8 mouse cellular contexts compared by ENCODE assay signal in genomic region chr2:30784078-30784994, GRCm38 (mm10). TPM values are rescaled to one million over a fixed set of nuclear protein-coding genes. Genes with fewer than 3 reads are reported as not detected.
A peak's percentile ranks its signal among the peaks of the same experiment; 100 is the strongest.
DNase-seq lines count a peak whose midpoint lies in the region; ATAC-seq and TF ChIP-seq lines count a peak whose summit lies in the region.

No protein-coding gene starts in this region.

- peak overlapping the region; percentile 82 for H3K9ac ChIP-seq in heart, embryonic 13.5 days

- ATAC-seq in heart, embryonic 13.5 days (ENCODE audit: extremely low read depth, insufficient number of reproducible peaks, low FRiP score, low TSS enrichment), result peak; percentile 73
- 0 out of 2 replicates have a peak, but pooled peaks have one; percentile 41 for ATAC-seq in megakaryocyte progenitor cell, adult 5-6 weeks (replicated peaks; ENCODE audit: poor library complexity)
- no peak for ATAC-seq in frontal cortex, adult (ENCODE audit: low TSS enrichment)

- H3K9me3 ChIP-seq in heart, embryonic 13.5 days, result no peaks in the 10 kb centered on the region

- no peak for DNase-seq in cerebellum, adult 2 months
- no peak for DNase-seq in cerebellum, adult 9-11 months
- DNase-seq in kidney, postnatal 14 days, result peak; percentile 84
- DNase-seq in thymus, adult 2 months, result peak; percentile 62

- no peak for TF ChIP-seq CTCF in cerebellum, adult 2 months (IDR thresholded peaks at IDR 0.05; ENCODE audit: borderline replicate concordance, insufficient read depth, low read depth, low read length)
- no peak for TF ChIP-seq CTCF in cortical plate, adult 2 months (IDR thresholded peaks at IDR 0.05; ENCODE audit: extremely low read depth, insufficient read depth, low read length)
- TF ChIP-seq CTCF in thymus, adult 2 months (IDR thresholded peaks at IDR 0.05; ENCODE audit: borderline replicate concordance, control insufficient read depth, extremely low read depth, insufficient read depth, low read length, poor library complexity), result no peak

- 0 out of 2 replicates have a peak overlapping the region, but pooled peaks have one; percentile 26 for H3K27ac ChIP-seq in cerebellum, adult 2 months (ENCODE audit: insufficient read depth, low read length)
- 0 out of 2 replicates have a peak overlapping the region, but pooled peaks have one; percentile 51 for H3K27ac ChIP-seq in cortical plate, adult 2 months (ENCODE audit: insufficient read depth, low read length)
- peak overlapping the region; percentile 89 for H3K27ac ChIP-seq in heart, embryonic 13.5 days (replicated peaks)
- H3K27ac ChIP-seq in thymus, adult 2 months (ENCODE audit: control insufficient read depth, insufficient read depth, low read length), result no peak overlapping the region

- H3K27me3 ChIP-seq in cerebellum, adult 2 months (ENCODE audit: control insufficient read depth, insufficient read depth, low read length), result no peaks in the 10 kb centered on the region
- H3K27me3 ChIP-seq in heart, embryonic 13.5 days (replicated peaks), result no peaks in the 10 kb centered on the region
- no peaks in the 10 kb centered on the region for H3K27me3 ChIP-seq in thymus, adult 2 months (ENCODE audit: control insufficient read depth, insufficient read depth, low read length)

- no peaks in the 10 kb centered on the region for H3K4me1 ChIP-seq in cerebellum, adult 2 months (ENCODE audit: control insufficient read depth, insufficient read depth, low read length)
- H3K4me1 ChIP-seq in cortical plate, adult 2 months (ENCODE audit: control insufficient read depth, insufficient read depth, low read length), result no peaks in the 10 kb centered on the region
- H3K4me1 ChIP-seq in heart, embryonic 13.5 days, result peaks cover 40% of the 10 kb centered on the region
- H3K4me1 ChIP-seq in thymus, adult 2 months (replicated peaks; ENCODE audit: control insufficient read depth, insufficient read depth, low read length), result peaks cover 17% of the 10 kb centered on the region

- H3K4me2 ChIP-seq in heart, embryonic 13.5 days, result peak overlapping the region; percentile 72

- TF ChIP-seq POLR2A in cerebellum, adult 2 months (IDR thresholded peaks at IDR 0.05; ENCODE audit: borderline replicate concordance, insufficient read depth, low read length), result no peak
- no peak for TF ChIP-seq POLR2A in cortical plate, adult 2 months (IDR thresholded peaks at IDR 0.05; ENCODE audit: extremely low read depth, insufficient read depth, low read length)
- TF ChIP-seq POLR2A in thymus, adult 2 months (IDR thresholded peaks at IDR 0.05; ENCODE audit: control insufficient read depth, extremely low read depth, insufficient read depth, low read length, poor library complexity), result no peak

- H3K36me3 ChIP-seq in heart, embryonic 13.5 days, result no peaks in the 10 kb centered on the region
- no peaks in the 10 kb centered on the region for H3K36me3 ChIP-seq in thymus, adult 2 months (ENCODE audit: control insufficient read depth, insufficient read depth, low read length)

- H3K4me3 ChIP-seq in cerebellum, adult 2 months (replicated peaks; ENCODE audit: insufficient read depth, low read depth, low read length), result no peak overlapping the region
- H3K4me3 ChIP-seq in cortical plate, adult 2 months (ENCODE audit: insufficient read depth, low read length), result no peak overlapping the region
- H3K4me3 ChIP-seq in heart, embryonic 13.5 days, result peak overlapping the region; percentile 50
- H3K4me3 ChIP-seq in thymus, adult 2 months (ENCODE audit: control insufficient read depth, insufficient read depth, low read length), result peak overlapping the region; percentile 33

- WGBS in cerebellum, adult 2 months, result 43% methylated on average over 40 of the region's 40 CpGs
- WGBS in heart, embryonic 13.5 days, result 6% methylated on average over 40 of the region's 40 CpGs
- 10% methylated on average over 37 of the region's 40 CpGs for WGBS in thymus, adult 2 months

RNA-seq across cellular contexts. Expression of gene 1700001O22Rik, which starts 19.1 kb away (rescaled TPM):
- 3.8 and 4.7 TPM in 2 replicates for polyA plus RNA-seq in cerebellum, adult 2 months (2012; rRNA removed)
- polyA plus RNA-seq in cortical plate, adult 2 months (2012; rRNA removed), result 13.5 and 17.5 TPM in 2 replicates
- 1.7 and 2.1 TPM in 2 replicates for polyA plus RNA-seq in heart, embryonic 13.5 days (2015; fragmentation: Nextera tagmentation; extraction: Ambion mirVana)
- not detected in 2 replicates for total RNA-seq in megakaryocyte progenitor cell, adult 5-6 weeks (2015)
- total RNA-seq in megakaryocyte progenitor cell, adult 5-6 weeks (2017), result not detected in 2 replicates
- 4.0 and 5.2 TPM in 2 replicates for polyA plus RNA-seq in thymus, adult 2 months (2012; rRNA removed)

RNA-seq across cellular contexts. Expression of gene Ntmt1, which starts 23.3 kb away (rescaled TPM):
- polyA plus RNA-seq in cerebellum, adult 2 months (2012; rRNA removed), result 37.1 and 37.8 TPM in 2 replicates
- 47.1 TPM in 2 replicates for polyA plus RNA-seq in cortical plate, adult 2 months (2012; rRNA removed)
- polyA plus RNA-seq in heart, embryonic 13.5 days (2015; fragmentation: Nextera tagmentation; extraction: Ambion mirVana), result 72.7 and 81.4 TPM in 2 replicates
- total RNA-seq in megakaryocyte progenitor cell, adult 5-6 weeks (2015), result 15.4 and 20.2 TPM in 2 replicates
- 15.4 and 19.9 TPM in 2 replicates for total RNA-seq in megakaryocyte progenitor cell, adult 5-6 weeks (2017)
- 30.5 and 33.9 TPM in 2 replicates for polyA plus RNA-seq in thymus, adult 2 months (2012; rRNA removed)

RNA-seq across cellular contexts. Expression of gene Asb6, which starts 45.8 kb away (rescaled TPM):
- polyA plus RNA-seq in cerebellum, adult 2 months (2012; rRNA removed), result 46.6 and 52.6 TPM in 2 replicates
- 44.1 and 45.8 TPM in 2 replicates for polyA plus RNA-seq in cortical plate, adult 2 months (2012; rRNA removed)
- 20.0 and 21.8 TPM in 2 replicates for polyA plus RNA-seq in heart, embryonic 13.5 days (2015; fragmentation: Nextera tagmentation; extraction: Ambion mirVana)
- total RNA-seq in megakaryocyte progenitor cell, adult 5-6 weeks (2015), result 8.2 and 11.0 TPM in 2 replicates
- total RNA-seq in megakaryocyte progenitor cell, adult 5-6 weeks (2017), result 23.9 and 24.2 TPM in 2 replicates
- polyA plus RNA-seq in thymus, adult 2 months (2012; rRNA removed), result 97.6 and 103 TPM in 2 replicates

RNA-seq across cellular contexts. Expression of gene Prrx2, which starts 50.4 kb away (rescaled TPM):
- 1.7 and 2.1 TPM in 2 replicates for polyA plus RNA-seq in cerebellum, adult 2 months (2012; rRNA removed)
- 2.3 and 2.7 TPM in 2 replicates for polyA plus RNA-seq in cortical plate, adult 2 months (2012; rRNA removed)
- 30.3 and 37.0 TPM in 2 replicates for polyA plus RNA-seq in heart, embryonic 13.5 days (2015; fragmentation: Nextera tagmentation; extraction: Ambion mirVana)
- not detected in 2 replicates for total RNA-seq in megakaryocyte progenitor cell, adult 5-6 weeks (2015)
- total RNA-seq in megakaryocyte progenitor cell, adult 5-6 weeks (2017), result not detected in 2 replicates
- 2.2 and 2.5 TPM in 2 replicates for polyA plus RNA-seq in thymus, adult 2 months (2012; rRNA removed)

Comparison
In these comparisons a context has a peak if more than half of its experiments do, and no peak if none do; other contexts are left out.
1. DNase-seq: peak in kidney, postnatal 14 days (single experiment) and thymus, adult 2 months (single experiment); none in cerebellum, adult 2 months (0 of 2) and cerebellum, adult 9-11 months (single experiment).
2. H3K4me3 ChIP-seq: peak in heart, embryonic 13.5 days (single experiment) and thymus, adult 2 months (single experiment); none in cerebellum, adult 2 months (single experiment) and cortical plate, adult 2 months (single experiment).